Mouse (Mus musculus) thymus, postnatal 25 days (tissue): ENCODE results near the gene Inpp4a.

Experiments used
- DNase-seq: peaks from one replicate; pipeline ENCODE4 v3.0.0; 2022

Gene Inpp4a

GRCm38 (mm10) chr1:37358621-37359020 lies 59.0 kb downstream of the Inpp4a start:
- DNase-seq = no peak

GRCm38 (mm10) chr1:37359395-37360092 lies 59.9 kb downstream of the Inpp4a start:
- DNase-seq = no peak

DNA sequence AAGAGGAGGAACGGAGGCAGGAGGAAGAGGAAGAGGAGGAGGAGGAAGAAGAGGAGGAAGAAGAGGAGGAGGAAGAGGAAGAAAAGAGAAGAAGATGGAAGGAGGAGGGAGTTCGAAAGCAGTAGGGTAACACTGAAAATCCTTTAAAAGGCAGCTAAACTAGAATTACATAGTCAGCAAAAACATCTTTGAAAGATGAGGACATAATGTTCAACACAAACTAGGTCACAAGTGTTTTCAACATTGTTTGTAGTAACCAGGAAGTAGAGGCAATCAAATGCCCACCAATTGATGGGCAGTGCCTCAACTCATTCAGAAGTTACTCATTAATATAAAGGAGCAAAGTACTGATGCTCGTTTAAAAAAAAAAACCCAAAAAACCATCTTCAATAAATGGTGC lies 61.1 kb downstream of the Inpp4a start:
- no peak for DNase-seq

GRCm38 (mm10) chr1:37362721-37363120 lies 63.1 kb downstream of the Inpp4a start:
- no peak for DNase-seq

- DNase-seq = no peak
These were observed 68.5 kb downstream of the Inpp4a start for GRCm38 (mm10) chr1:37368125-37368524.

- DNase-seq = no peak
These were observed 69.2 kb downstream of the Inpp4a start for GRCm38 (mm10) chr1:37368768-37369385.

DNA sequence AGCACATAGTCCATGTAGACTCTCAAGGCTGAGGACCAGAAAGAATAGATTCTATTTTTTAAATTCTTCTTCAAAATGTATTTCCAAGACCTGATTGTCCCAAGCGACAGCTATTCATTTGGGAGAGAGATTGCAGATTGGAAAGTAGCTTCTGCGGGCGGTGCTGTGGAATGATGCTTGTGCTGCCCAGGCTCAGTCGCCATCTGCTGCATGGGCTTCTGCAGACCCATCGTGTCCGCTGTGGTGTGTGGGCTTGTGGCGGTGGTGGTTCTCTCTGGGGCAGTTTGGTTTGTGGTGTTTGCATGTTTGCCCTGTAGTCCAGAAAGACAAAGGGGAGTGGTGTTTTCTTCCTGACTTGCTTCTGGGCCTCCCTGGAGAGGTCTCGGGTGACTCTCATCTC lies 76.5 kb downstream of the Inpp4a start:
- DNase-seq = no peak

GRCm38 (mm10) chr1:37376751-37377150 lies 77.1 kb downstream of the Inpp4a start:
- DNase-seq = no peak

- DNase-seq = no peak
These were observed 78.4 kb downstream of the Inpp4a start for GRCm38 (mm10) chr1:37378095-37378494.

DNA sequence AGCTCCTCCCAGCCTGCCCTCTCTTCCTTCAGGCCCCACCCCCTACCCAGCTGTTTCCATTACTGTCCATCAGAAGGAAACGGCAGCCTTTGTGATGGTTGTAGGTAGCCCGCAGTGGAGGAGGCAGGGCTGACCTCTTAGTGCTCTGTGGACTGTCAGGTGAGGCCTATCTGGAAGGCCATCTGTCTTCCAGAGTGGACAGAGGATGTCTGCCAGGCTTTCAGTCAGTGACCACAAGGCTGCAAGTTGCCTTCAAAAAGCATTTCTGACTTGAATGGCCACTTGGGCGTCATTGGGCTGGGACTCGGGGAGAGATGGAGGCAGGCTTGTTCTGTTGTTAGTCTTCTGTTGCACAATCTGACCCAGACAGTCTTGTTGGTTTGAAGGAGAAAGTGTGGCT lies 79.9 kb downstream of the Inpp4a start:
- no peak for DNase-seq

- no peak for DNase-seq
These were observed 81.2 kb downstream of the Inpp4a start for GRCm38 (mm10) chr1:37380913-37381312.

DNA sequence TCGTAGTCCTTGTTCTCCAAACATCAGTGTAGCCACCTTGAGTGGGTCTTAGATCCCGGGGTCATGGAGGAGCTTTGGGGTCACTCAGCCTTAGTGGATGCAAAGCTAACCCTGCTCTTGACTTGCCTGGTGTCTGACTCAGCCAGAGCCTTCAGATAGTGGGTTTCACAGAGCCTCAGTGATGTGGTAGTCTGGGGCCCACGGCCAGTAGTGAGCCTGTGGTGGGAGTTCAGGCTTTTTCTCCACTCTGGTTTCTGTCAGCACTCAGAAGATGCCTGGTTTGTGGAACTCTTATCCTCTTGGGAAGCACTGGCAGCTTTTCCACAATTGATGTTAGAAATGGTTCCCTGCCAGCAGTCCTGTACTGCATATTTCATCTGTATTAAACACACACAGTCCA lies 84.6 kb downstream of the Inpp4a start:
- no peak for DNase-seq

DNA sequence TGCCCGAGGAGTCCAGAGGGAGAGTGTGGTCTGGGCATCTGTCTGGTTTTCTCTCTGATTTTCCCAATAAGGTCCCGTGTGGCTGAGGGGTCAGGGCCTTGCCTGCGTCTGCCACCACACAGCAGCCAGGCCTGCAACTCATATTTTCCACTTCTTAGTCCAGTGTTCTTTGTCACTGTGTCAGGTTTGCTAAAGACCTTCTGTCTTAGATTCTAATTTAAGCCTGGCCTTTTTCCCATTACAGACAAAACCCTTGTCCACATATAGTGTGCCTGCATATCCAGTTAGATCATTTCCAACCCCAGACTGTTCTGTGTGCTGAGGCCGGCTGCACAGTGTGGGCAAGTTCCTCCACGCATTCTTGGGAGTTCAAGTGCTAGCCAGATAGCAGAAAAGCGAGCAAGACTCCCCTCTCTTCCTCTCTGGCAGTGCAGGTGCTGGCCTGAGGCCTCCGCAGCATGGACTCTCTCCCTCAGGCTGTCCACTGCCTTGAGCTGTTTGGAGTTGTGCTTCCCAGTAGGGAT lies 86.8 kb downstream of the Inpp4a start:
- no peak for DNase-seq

DNA sequence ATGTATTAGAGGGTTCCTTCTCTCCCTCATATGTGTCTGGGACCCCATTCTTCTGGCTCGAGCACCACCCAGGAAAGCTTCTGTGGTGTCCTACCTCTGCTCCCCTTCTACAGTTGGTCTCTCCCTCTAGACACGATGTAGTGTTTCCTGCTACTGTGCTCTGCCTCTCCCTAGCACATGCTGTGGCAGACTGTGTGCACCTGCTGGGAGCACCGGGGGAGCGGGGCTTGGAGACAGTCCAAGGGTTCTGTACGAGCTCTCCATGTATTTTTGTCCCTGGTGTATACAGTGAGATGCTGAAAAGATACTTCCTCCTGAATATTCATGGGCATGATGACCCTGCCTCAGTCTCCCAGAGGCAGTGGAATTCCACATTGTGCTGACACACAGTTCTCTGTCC lies 93.5 kb downstream of the Inpp4a start:
- DNase-seq = no peak

GRCm38 (mm10) chr1:37396481-37396880 lies 96.8 kb downstream of the Inpp4a start:
- no peak for DNase-seq

DNA sequence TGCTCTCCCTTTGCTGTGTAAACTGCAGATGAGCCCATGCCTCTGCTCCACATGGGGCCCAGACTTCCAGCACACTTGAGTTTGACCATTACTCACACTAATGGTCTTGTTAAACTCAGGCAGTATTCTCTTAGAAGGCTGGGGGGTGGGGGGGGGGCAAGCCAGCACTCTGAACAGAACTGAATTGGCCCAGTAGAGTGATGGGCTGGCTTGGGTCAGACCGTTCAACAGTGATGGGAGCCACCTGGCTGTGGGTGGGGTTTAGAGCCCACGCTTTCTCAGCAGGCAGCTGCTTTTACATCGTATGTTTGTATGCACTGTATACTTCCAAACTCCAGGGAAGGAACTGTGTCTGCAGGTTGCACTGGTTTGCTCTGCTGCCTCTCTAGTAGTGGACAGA lies 99.3 kb downstream of the Inpp4a start:
- DNase-seq = no peak

DNA sequence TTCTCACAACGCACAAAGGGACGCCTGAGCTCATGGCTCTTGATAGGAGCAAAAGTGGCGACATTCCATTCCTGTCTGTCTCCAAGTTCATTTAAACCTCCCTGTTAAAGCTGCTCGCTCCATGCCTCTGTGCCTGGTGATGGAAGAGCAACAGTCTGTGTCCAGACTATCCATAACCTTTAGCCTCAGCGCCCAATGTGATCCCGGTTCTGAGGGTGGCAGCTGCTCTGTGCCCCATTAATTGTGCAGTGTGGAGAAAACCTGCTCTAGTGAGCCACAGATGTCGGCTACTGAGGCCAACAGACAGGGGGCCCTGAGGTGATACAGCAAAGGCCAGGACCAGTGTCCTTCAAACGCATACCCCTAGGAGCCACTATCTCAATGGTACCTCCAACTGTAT lies 100.1 kb downstream of the Inpp4a start:
- DNase-seq = no peak

GRCm38 (mm10) chr1:37401687-37402086 lies 102.0 kb downstream of the Inpp4a start:
- DNase-seq = peak; percentile 61

GRCm38 (mm10) chr1:37405137-37405536 lies 105.5 kb downstream of the Inpp4a start:
- DNase-seq = no peak

GRCm38 (mm10) chr1:37407228-37407627 lies 107.6 kb downstream of the Inpp4a start:
- DNase-seq = no peak

DNA sequence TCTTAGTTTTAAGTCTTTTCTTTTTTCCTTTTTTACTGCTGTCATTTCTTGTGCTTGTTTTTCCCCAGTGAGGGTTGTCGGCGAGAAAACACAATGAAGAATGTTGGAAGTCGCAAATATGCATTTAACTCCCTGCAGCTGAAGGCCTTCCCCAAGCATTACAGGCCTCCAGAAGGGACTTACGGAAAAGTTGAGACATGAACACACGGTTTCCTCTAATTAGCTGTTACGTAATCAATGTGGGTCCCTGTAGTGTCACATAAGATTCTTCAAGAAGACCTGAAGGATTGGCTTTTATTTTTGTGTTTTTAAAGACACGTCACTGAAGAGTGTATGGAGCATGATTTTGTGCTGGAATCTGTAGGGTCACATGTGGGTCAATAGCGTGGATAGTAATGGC lies 108.4 kb downstream of the Inpp4a start:
- no peak for DNase-seq

GRCm38 (mm10) chr1:37408678-37409077 lies 109.0 kb downstream of the Inpp4a start:
- no peak for DNase-seq

GRCm38 (mm10) chr1:37409647-37410046 lies 110.0 kb downstream of the Inpp4a start:
- DNase-seq = no peak

DNA sequence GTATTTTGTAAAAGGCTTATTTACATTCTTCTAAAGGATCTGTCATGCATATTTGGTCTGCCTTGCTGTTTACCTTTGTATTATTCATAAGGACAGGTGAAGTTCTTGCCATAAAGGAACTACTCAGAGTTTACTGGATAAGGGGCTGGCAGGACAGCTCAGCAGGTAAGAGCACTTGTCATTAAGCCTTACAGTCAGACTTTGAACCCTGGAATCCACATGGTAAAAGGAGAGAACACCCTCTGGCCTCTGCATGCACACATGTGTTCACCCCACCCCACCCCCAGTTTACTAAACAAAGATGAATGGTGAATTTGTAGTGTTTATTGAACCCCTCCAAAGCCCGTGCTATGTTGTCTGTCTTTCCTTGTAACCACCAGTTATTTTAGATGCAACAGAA lies 115.7 kb downstream of the Inpp4a start:
- DNase-seq = no peak

DNA sequence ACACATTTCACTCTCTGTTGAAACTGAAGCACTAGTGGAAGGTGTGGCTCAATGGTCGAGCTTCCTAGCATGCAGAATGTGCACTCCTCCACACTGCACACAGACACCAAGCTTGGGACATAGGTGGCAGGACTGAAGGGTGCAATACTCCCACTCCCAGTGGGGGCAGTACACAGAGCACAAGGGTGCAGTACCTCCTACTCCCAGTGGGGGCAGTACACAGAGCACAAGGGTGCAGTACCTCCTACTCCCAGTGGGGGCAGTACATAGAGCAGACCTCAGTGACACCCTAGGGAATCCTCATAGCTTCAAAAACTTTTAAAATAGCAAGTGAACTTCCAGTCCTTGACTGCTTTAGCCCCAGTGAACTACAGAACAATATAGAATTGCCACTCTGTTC lies 119.8 kb downstream of the Inpp4a start:
- peak; percentile 71 for DNase-seq
